Mouse (Mus musculus) limb, embryonic 11.5 days (tissue): Measurements from ENCODE around the gene Yod1. TPM values are rescaled to one million over a fixed set of nuclear protein-coding genes. Genes with fewer than 3 reads are reported as not detected.

Experiments used
- ATAC-seq: fragments of 200-750 bp; cut with Nextera tagmentation; 2 replicates; pipeline ENCODE4 v1.8.0; 2017; ENCODE audit warnings: low read depth; ENCODE audit not compliant: insufficient number of reproducible peaks, low FRiP score, low TSS enrichment
- DNase-seq: peaks from one replicate; pipeline ENCODE4 v3.0.0-alpha.2; 2015; ENCODE audit warnings: low spot score
- H3K27ac ChIP-seq: fragments of 300-500 bp; sonication (generic); replicated peaks from 2 replicates; pipeline ENCODE4 v1.5.1; 2014; ENCODE audit warnings: low read depth, mild to moderate bottlenecking, low read length
- H3K27me3 ChIP-seq: fragments of 300-500 bp; sonication (generic); 2 replicates; pipeline ENCODE4 v1.6.1; 2014; ENCODE audit warnings: mild to moderate bottlenecking, low read length, mixed read lengths; ENCODE audit not compliant: control insufficient read depth, insufficient read depth
- H3K36me3 ChIP-seq: fragments of 300-500 bp; sonication (generic); 2 replicates; pipeline ENCODE4 v1.6.1; 2014; ENCODE audit warnings: mild to moderate bottlenecking, low read length, moderate library complexity, mixed read lengths; ENCODE audit not compliant: control insufficient read depth, insufficient read depth
- H3K4me1 ChIP-seq: fragments of 300-500 bp; sonication (generic); 2 replicates; pipeline ENCODE4 v1.6.1; 2014; ENCODE audit warnings: low read length, mixed read lengths; ENCODE audit not compliant: control insufficient read depth, insufficient read depth
- H3K4me2 ChIP-seq: fragments of 300-500 bp; sonication (generic); 2 replicates; pipeline ENCODE4 v1.6.1; 2014; ENCODE audit warnings: low read depth, mild to moderate bottlenecking, moderate library complexity; ENCODE audit not compliant: severe bottlenecking
- H3K4me3 ChIP-seq: fragments of 300-500 bp; sonication (generic); 2 replicates; pipeline ENCODE4 v1.5.1; 2014; ENCODE audit warnings: low read depth, low read length
- H3K9ac ChIP-seq: fragments of 300-500 bp; sonication (generic); 2 replicates; pipeline ENCODE4 v1.6.1; 2014; ENCODE audit warnings: mild to moderate bottlenecking, low read length
- H3K9me3 ChIP-seq: fragments of 300-500 bp; sonication (generic); 2 replicates; pipeline ENCODE4 v1.6.1; 2016; ENCODE audit warnings: low read length; ENCODE audit not compliant: control insufficient read depth
- WGBS: fragments of 180-500 bp; shearing (Covaris S2); extraction: QIAGEN DNeasy Blood & Tissue Kit; methylation state at CpG from one replicate; pipeline ENCODE4 v1.1.7; 2014; 5-methylcytosine and 5-hydroxymethylcytosine counted together
- polyA plus RNA-seq: library from polyadenylated mRNA; unstranded; fragments of >200 nt; fragmentation: Nextera tagmentation; extraction: Ambion mirVana; gene quantifications from 2 replicates; pipeline ENCODE4 v1.2.1, GENCODE M21; 2014

Gene Yod1
- polyA plus RNA-seq, 1 experiment from 2014 or later, result 5.9 TPM

DNA sequence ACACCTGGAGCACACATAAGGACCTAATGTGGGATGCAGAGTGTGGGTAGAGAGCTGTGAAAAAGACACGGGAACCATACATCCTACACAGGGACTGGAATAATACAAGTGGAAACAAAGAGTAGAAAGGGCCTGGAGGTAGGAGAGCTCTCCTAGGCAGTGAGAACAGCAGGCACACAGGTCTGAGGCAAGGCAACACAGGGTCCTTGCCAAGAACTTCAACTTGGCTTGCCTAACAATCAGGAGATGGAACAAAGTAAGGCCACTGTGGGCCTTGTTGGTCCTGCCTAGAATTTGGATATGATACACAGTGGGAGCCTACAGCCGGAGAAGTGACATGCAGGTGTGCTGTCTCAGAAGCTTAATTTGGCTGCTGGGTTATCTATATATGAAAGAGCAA lies 52.8 kb downstream of the Yod1 start:
- Histone ChIP-seq H3K4me3 (no peak overlapping the region), H3K9ac (no peak overlapping the region), H3K4me2 (no peak overlapping the region), H3K9me3 (no peaks in the 10 kb centered on the region), H3K36me3 (no peaks in the 10 kb centered on the region), H3K27ac (no peak overlapping the region), H3K27me3 (no peaks in the 10 kb centered on the region), H3K4me1 (no peaks in the 10 kb centered on the region)
- ATAC-seq, result no peak
- 90% methylated on average over 2 of the region's 2 CpGs for WGBS
- DNase-seq, result no peak

DNA sequence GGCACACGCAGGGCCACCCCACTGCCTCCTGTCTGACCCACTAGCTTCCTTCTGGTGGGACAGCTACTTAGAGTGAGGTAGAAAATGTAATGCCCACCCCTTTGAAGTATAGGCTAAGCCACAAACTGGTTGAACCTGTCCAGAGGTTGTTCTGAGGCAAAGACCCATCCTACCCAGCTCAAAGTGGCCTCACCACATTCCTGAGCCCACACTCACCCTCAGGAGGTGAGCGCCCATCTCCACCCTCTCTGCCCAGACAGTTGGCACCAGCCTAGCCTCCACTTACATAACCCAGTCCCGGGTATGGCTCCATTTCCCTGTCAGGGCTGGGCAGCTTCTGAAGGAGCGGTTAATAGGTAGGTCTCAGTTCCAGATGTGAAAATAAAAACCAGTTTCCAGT lies 53.4 kb downstream of the Yod1 start:
- Histone ChIP-seq H3K27me3 (no peaks in the 10 kb centered on the region), H3K9me3 (no peaks in the 10 kb centered on the region), H3K9ac (no peak overlapping the region), H3K36me3 (no peaks in the 10 kb centered on the region), H3K27ac (no peak overlapping the region), H3K4me3 (no peak overlapping the region), H3K4me1 (no peaks in the 10 kb centered on the region), H3K4me2 (no peak overlapping the region)
- no peak for ATAC-seq
- no peak for DNase-seq
- WGBS, result 83% methylated on average over 4 of the region's 4 CpGs

DNA sequence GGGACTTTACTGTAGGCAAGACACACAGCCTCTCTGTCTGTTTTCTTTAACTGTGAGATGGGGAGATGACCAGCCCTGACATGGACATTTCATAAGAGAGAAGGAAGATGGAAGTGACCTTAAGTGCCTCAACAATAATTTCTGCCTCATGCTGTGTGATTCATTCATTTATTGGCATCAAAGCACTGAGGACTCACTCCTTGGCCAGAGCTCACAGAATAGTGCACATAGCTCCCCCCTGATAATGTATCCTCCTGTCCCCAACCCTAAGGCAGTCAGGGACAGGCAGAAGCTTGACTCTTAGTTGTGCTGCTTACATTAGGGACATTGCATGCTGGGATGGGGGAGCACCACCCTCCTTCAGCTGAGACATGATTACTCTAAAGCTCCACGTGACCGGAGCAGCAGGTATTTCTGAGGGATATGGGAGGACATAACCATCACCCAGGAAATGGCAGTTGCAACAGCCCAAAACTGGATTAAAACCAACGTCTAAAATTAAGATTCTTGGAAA lies 53.9 kb downstream of the Yod1 start:
- no peaks in the 10 kb centered on the region for H3K36me3 ChIP-seq
- H3K27ac ChIP-seq, result no peak overlapping the region
- ATAC-seq, result no peak
- H3K9me3 ChIP-seq, result no peaks in the 10 kb centered on the region
- 73% methylated on average over 3 of the region's 3 CpGs for WGBS
- H3K4me3 ChIP-seq, result no peak overlapping the region
- no peak for DNase-seq
- no peak overlapping the region for H3K9ac ChIP-seq
- no peaks in the 10 kb centered on the region for H3K4me1 ChIP-seq
- H3K27me3 ChIP-seq, result no peaks in the 10 kb centered on the region
- no peak overlapping the region for H3K4me2 ChIP-seq

Other genes starting within 250 kb of the Yod1 start
- gene Zp3r, start 87.7 kb upstream of the Yod1 start, polyA plus RNA-seq, result not detected in 2 replicates
- not detected in 2 replicates for gene C4bp, start 55.7 kb upstream of the Yod1 start, polyA plus RNA-seq
- not detected in 2 replicates for gene Gm29427, start 1.5 kb upstream of the Yod1 start, polyA plus RNA-seq
- gene Pfkfb2, start 11.9 kb downstream of the Yod1 start, polyA plus RNA-seq, result 4.5 and 5.8 TPM in 2 replicates
- 0.34 and 0.59 TPM in 2 replicates for gene AA986860, start 14.6 kb downstream of the Yod1 start, polyA plus RNA-seq
- not detected in 2 replicates for gene Fcamr, start 83.6 kb downstream of the Yod1 start, polyA plus RNA-seq
- gene Pigr, start 109.4 kb downstream of the Yod1 start, polyA plus RNA-seq, result not detected in 2 replicates
- gene Fcmr, start 148.3 kb downstream of the Yod1 start, polyA plus RNA-seq, result 0.45 TPM in 1 of 2 replicates, not detected in the other
- not detected in 2 replicates for gene Il24, start 170.1 kb downstream of the Yod1 start, polyA plus RNA-seq
- gene Il20, start 194.1 kb downstream of the Yod1 start, polyA plus RNA-seq, result not detected in 2 replicates
- gene Il19, start 222.8 kb downstream of the Yod1 start, polyA plus RNA-seq, result not detected in 2 replicates